Mouse (Mus musculus) Muller cell, postnatal 12 days (primary cell): ENCODE data around the gene Ifi202b.
A peak's percentile ranks its signal among the peaks of the same experiment; 100 is the strongest.
"Not testable (repeated sequence)": the region's sequence is repeated elsewhere in the genome, so short reads cannot be mapped to it uniquely, and the experiment has no call there.

Experiments used
- DNase-seq: peaks from one replicate; pipeline ENCODE4 v3.0.0-alpha.2; 2015; ENCODE audit errors: inconsistent ontology term

Gene Ifi202b

GRCm38 (mm10) chr1:173982694-173983305 lies at the start of gene Ifi202b:
Gene Ifi202b, minus strand, starts transcription at chr1:173982744.
- DNase-seq, result not testable (repeated sequence)

DNA sequence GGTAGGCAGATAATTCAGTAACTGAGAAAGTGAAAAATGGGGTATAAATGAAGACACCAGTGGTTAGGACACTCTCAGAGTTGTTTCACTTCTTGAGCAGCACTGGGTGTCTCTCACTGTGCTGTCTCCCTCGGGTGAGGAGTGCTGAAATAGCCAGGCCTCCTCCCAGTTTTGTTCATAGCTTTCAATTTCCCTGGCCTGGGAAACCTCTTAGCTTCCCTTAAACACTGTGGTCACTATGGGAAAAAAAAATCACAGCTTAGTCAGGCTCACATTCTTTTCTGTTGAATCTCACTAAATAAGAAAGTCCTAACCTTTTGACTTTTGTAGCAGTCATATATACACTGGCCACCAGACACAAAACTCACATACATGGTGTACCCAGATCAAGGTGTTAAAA lies 49.2 kb upstream of the Ifi202b start, which contains the start of gene Ifi205:
Gene Ifi205 (minus strand): TSS at position 113 of the 400 bp plus-strand sequence.
- DNase-seq, result no peak

- not testable (repeated sequence) for DNase-seq
These were observed 24.5 kb upstream of the Ifi202b start for GRCm38 (mm10) chr1:174007050-174007449.

GRCm38 (mm10) chr1:174004352-174005109 lies 22.0 kb upstream of the Ifi202b start:
- DNase-seq, result not testable (repeated sequence)

GRCm38 (mm10) chr1:173995003-173995402 lies 12.5 kb upstream of the Ifi202b start:
- no peak for DNase-seq

- DNase-seq, result not testable (repeated sequence)
These were observed 1.5 kb downstream of the Ifi202b start for GRCm38 (mm10) chr1:173981038-173981437.

DNA sequence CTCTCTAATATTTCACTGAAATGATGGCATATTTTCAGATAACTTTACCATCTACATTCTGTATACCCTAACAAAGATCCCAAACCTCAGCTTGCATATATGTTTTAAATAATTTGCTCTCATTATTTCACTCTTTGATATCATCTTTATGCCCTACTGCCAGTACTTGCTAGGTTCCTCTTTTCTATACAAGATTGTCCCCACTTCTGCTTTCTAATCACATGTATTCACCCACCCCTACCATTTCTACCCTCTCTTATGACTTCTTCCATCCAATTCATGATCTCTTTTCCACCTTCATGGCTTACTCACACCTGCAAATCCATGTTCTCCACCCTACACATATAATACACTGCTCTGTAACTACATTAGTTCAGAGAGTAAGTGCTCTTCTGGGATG lies 4.9 kb downstream of the Ifi202b start:
- no peak for DNase-seq

DNA sequence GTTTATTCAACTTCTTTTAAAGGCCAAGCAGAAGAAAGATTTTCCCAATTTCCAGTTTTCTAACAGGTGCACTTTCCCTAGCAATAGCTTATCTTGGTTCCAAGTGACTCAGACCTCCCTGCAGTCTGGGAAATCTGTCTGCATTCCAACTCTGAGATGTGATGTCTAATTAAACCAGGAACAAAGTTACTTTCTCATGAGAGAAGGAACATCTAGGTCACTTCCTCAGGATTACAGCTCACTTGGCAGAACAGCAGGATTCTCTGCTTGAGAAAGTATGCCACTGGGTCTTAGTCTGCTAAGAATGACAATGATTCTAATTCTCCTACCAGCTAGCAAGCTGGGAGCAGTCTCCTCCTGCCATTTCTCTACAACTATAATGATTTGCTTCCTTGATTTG lies 9.4 kb downstream of the Ifi202b start:
- peak; percentile 90 for DNase-seq

- not testable (repeated sequence) for DNase-seq
These were observed 21.1 kb downstream of the Ifi202b start for GRCm38 (mm10) chr1:173961491-173961890.

DNA sequence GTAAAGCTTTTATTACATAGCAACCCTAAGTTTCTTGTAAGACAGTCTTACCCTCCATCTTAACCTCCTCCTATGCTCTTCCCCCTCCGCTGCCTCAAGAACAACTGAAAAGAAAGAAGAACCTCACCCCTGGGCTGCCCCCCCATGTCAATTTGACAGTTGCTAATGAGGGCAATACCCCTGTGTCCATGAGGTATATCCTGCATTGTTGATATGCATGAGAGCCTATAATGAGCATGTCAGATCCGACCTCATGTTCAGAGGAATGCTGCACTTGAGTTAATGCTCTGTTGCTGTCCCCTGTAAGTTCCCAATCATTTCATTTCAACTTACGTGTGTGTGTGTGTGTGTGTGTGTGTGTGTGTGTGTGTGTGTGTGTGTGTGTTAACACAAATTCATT lies 22.5 kb downstream of the Ifi202b start:
- not testable (repeated sequence) for DNase-seq

GRCm38 (mm10) chr1:173955839-173956527 lies 26.6 kb downstream of the Ifi202b start:
- DNase-seq, result not testable (repeated sequence)

DNA sequence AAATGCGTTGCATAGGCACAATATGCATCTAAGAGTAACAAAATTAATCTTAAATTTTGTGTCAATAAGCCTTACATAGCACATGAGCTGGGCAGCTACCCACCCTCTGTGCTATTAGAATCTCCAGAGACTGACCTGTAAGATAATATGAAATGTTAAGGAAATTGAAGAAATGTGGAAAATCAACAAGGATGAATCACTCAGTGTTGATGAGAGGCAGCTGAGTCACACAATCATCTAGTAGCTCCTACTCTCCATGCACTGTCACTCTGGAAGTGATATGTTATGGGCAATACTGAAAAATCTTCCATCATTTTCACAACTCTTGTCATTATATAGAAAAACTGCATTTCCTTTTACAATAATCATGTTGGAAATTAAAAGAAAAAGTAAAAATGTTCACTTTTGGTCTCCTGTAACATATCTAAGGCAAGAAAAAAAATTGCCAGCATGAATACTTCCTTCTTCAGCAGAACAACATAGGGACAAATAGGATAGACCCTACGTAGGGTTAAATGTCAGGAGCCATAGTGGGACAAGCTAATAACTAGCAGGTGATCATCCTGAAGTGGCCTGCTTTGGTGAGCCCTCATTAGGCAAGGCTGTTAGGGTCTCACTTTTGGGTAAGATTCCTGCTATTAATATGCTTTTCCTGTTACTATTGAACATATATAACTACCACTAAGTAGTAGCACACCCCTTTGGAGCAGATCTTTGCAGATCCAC lies 27.3 kb downstream of the Ifi202b start:
- DNase-seq, result no peak

DNA sequence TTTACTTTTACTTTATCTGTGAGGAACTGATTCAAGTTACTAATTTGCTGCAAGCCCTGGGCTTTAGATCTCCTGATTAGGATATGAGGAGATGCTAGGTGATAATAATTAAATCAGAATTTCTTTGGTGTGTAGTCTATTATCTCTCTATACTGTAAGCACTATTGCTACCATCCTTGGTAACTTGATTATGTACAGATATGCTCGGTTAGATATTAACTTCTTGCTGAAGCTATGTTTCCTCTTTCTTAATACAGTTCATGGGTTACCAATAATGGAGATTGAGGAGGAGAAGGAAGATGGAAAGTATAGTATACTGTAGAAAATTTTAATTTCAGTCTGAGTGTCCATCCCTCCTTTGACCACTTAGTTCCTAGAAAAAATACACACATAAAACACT lies 29.0 kb downstream of the Ifi202b start:
- no peak for DNase-seq

DNA sequence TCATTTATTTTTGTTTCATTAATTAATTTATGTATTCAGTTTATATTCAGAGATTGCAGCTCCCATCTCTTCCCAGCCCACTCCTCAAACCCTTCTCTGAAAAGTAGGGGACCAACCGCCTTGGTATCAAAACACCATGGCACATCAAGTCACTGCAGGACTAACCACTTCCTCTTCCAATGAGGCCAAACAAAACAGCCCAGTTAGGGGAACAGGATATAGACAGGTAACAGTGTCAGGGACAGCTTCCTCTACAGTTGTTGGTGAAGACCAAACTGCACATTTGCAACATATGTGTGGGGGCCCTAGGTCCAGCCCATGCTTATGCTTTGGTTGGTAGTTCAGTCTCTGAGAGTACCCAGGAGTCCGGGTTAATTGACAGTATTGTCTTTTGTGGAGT lies 33.5 kb downstream of the Ifi202b start:
- not testable (repeated sequence) for DNase-seq

GRCm38 (mm10) chr1:173942780-173943066 lies 39.8 kb downstream of the Ifi202b start:
- DNase-seq, result peak; percentile 34

GRCm38 (mm10) chr1:173941924-173942779 lies 40.4 kb downstream of the Ifi202b start, which contains the start of the genes Mndal and Ifi203:
Gene Mndal, minus strand, starts transcription at chr1:173942491.
Gene Ifi203, minus strand, starts transcription at chr1:173942672.
- DNase-seq, result not testable (repeated sequence)

GRCm38 (mm10) chr1:173941522-173941921 lies 41.0 kb downstream of the Ifi202b start:
- DNase-seq, result not testable (repeated sequence)

DNA sequence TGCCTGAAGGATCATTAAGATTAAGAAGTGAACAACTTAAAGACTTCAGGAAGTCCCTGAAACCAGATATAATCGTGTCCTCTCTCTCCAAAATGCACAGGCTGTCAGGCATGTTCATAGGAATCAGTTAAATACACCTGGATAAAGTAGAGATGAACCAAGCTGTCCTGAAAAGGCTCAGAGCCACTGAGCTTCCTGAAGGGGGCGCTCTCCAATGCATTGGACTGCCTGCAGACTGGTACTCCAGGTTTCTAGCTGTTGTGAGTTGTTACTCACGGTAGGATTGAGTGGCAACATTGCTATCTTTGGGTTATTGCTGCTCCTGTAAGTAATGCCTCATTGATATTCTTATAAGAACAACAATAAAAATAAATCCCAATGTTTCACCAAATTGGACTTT lies 63.3 kb downstream of the Ifi202b start:
- DNase-seq, result not testable (repeated sequence)

DNA sequence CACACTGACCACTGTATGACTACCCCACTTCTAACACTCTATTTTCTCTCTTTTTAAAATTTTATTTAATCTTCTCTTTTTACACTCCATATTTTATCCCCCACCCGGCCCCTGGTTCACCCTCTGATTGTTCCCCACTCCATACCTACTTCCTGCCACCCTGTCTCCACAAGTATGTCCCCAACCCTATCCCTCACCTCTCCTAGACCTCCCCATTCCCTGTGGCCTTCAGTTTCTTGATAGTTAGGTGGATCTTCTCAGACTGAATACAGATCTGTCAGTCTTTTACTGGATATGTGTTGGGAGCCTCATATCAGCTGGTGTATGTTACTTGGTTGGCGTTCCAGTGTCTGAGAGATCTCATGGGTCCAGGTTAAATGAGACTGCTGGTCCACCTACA lies 68.0 kb downstream of the Ifi202b start:
- no peak for DNase-seq

- peak; percentile 55 for DNase-seq
These were observed 69.2 kb downstream of the Ifi202b start for GRCm38 (mm10) chr1:173913256-173913791.
